Mouse (Mus musculus) right cerebral cortex, adult 2 months (tissue): ENCODE results near the gene Smc4.
"Not testable (repeated sequence)": the region's sequence is repeated elsewhere in the genome, so short reads cannot be mapped to it uniquely, and the experiment has no call there.

ENCODE experiments used
- DNase-seq, 2 experiments: peaks; one replicate each; pipeline ENCODE4 v3.0.0; 2021 to 2022; ENCODE audit warnings: low spot score in 2 of 2

The Smc4 gene

GRCm38 (mm10) chr3:69017181-69017580 lies 12.6 kb downstream of the Smc4 start:
- DNase-seq: no peak

- not testable (repeated sequence) for DNase-seq
These were observed 14.1 kb downstream of the Smc4 start for GRCm38 (mm10) chr3:69018635-69019034.

- DNase-seq: no peak
These were observed 15.7 kb downstream of the Smc4 start for GRCm38 (mm10) chr3:69020285-69020684.

- no peak for DNase-seq
These were observed 16.2 kb downstream of the Smc4 start for GRCm38 (mm10) chr3:69020764-69021163.

- no peak for DNase-seq
These were observed 21.7 kb downstream of the Smc4 start for GRCm38 (mm10) chr3:69026133-69026783.

- DNase-seq: no peak
These were observed 35.6 kb downstream of the Smc4 start for GRCm38 (mm10) chr3:69040105-69040504.

GRCm38 (mm10) chr3:69041298-69041697 lies 36.8 kb downstream of the Smc4 start:
- DNase-seq: no peak

GRCm38 (mm10) chr3:69044167-69044591 lies 39.6 kb downstream of the Smc4 start:
- DNase-seq: peak in 1 of 2 experiments; percentile 17

- DNase-seq: peak; percentile 80 to 91
These were observed 40.3 kb downstream of the Smc4 start, which contains the start of gene Trim59 for GRCm38 (mm10) chr3:69044645-69045399. Trim59 (minus strand) TSS chr3:69044755.

- DNase-seq: no peak
These were observed 40.8 kb downstream of the Smc4 start for GRCm38 (mm10) chr3:69045400-69045703.

- no peak for DNase-seq
These were observed 41.2 kb downstream of the Smc4 start for GRCm38 (mm10) chr3:69045750-69046149.

- DNase-seq: no peak
These were observed 42.0 kb downstream of the Smc4 start for GRCm38 (mm10) chr3:69046509-69046908.

- no peak for DNase-seq
These were observed 43.1 kb downstream of the Smc4 start for GRCm38 (mm10) chr3:69047684-69048083.

- no peak for DNase-seq
These were observed 44.5 kb downstream of the Smc4 start for GRCm38 (mm10) chr3:69049011-69049410.

- no peak for DNase-seq
These were observed 47.4 kb downstream of the Smc4 start for GRCm38 (mm10) chr3:69051894-69052293.

GRCm38 (mm10) chr3:69054760-69055432 lies 50.4 kb downstream of the Smc4 start:
- DNase-seq: no peak

GRCm38 (mm10) chr3:69055871-69056270 lies 51.3 kb downstream of the Smc4 start:
- DNase-seq: no peak

GRCm38 (mm10) chr3:69060672-69061071 lies 56.1 kb downstream of the Smc4 start:
- DNase-seq: no peak

GRCm38 (mm10) chr3:69062764-69063163 lies 58.2 kb downstream of the Smc4 start:
- no peak for DNase-seq

- DNase-seq: no peak
These were observed 59.5 kb downstream of the Smc4 start for GRCm38 (mm10) chr3:69064005-69064404.
